Mouse (Mus musculus) fat pad, adult 2 months (tissue): Measurements from ENCODE around the gene Gm21776.
"Not testable (repeated sequence)": the region's sequence is repeated elsewhere in the genome, so short reads cannot be mapped to it uniquely, and the experiment has no call there.

Experiments
- DNase-seq: peaks from one replicate; pipeline ENCODE4 v3.0.0-alpha.2; 2011; ENCODE audit warnings: low read depth, low spot score; ENCODE audit errors: extremely low read depth

Gm21776 gene

GRCm38 (mm10) chrY:76378362-76378761 lies at the start of gene Gm21776:
Gene Gm21776 (plus strand): TSS chrY:76378662.
- DNase-seq, result not testable (repeated sequence)
